In genomic region chr11:54534871-54535270, GRCm38 (mm10) we compare ENCODE assay signal across 9 mouse cellular contexts. TPM values are rescaled to one million over a fixed set of nuclear protein-coding genes. Genes with fewer than 3 reads are reported as not detected.
DNase-seq lines count a peak whose midpoint lies in the region; ATAC-seq and TF ChIP-seq lines count a peak whose summit lies in the region.
"Had no signal": no experiment of that assay in that cellular context is flagged by ENCODE, and none has a peak within 500 bp of the region (broad histone marks: within the 10 kb centered on the region; RNA-seq: fewer than 3 reads in every experiment).

No protein-coding gene starts in this region.

- peaks cover 26% of the 10 kb centered on the region for H3K4me1 ChIP-seq in lung, adult 2 months (ENCODE audit: control insufficient read depth, insufficient read depth, low read length)

- peak; percentile 68 for ATAC-seq in CD4-positive, CD25-positive, alpha-beta regulatory T cell, adult 4 months

- no peak overlapping the region for H3K27ac ChIP-seq in gastrocnemius, adult 2 months
- H3K27ac ChIP-seq: limb, embryonic 15.5 days had no signal

- intact Hi-C loops in gastrocnemius, adult 2 months (cut with DNase I) = loop anchor here (5.0 kb wide), 1 partner anchor 178 kb away; no protein-coding TSS in a partner anchor

- peak; percentile 24 for DNase-seq in Muller cell, postnatal 12 days (ENCODE audit: inconsistent ontology term)
- peak; percentile 71 for DNase-seq in cerebellum, adult 9-10 months
- DNase-seq in gastrocnemius, adult 2 months = peak; percentile 78
- peak; percentile 33 to 78 for DNase-seq in layer of hippocampus, adult 18-20 months (ENCODE audit: low spot score in 2 of 2)
- DNase-seq in lung, adult 2 months = peak; percentile 84
- DNase-seq in right cerebral cortex, postnatal 25 days = peak; percentile 50
- DNase-seq in urinary bladder, postnatal 4 days (ENCODE audit: low spot score in 2 of 2) = peak; percentile 47 to 80

- no peak overlapping the region for H3K4me3 ChIP-seq in gastrocnemius, adult 2 months
- no peak overlapping the region for H3K4me3 ChIP-seq in lung, adult 2 months (replicated peaks; ENCODE audit: extremely low read depth, low read depth, low read length)
- H3K4me3 ChIP-seq: limb, embryonic 15.5 days had no signal

- peak; percentile 93 for TF ChIP-seq CTCF in gastrocnemius, adult 2 months (IDR thresholded peaks at IDR 0.05)
- peak; percentile 74 for TF ChIP-seq CTCF in lung, adult 2 months (IDR thresholded peaks at IDR 0.05; ENCODE audit: insufficient read depth, low read length)

- TF ChIP-seq POLR2A in lung, adult 2 months (IDR thresholded peaks at IDR 0.05; ENCODE audit: borderline replicate concordance, extremely low read depth, low read depth, low read length) = no peak

- WGBS in lung, adult 2 months = 39% methylated on average over 6 of the region's 6 CpGs

RNA-seq across cellular contexts. Expression of gene Rapgef6, which starts 12.2 kb away (rescaled TPM):
- 100 to 1,000 TPM; 258 to 274 TPM for polyA plus RNA-seq in CD4-positive, CD25-positive, alpha-beta regulatory T cell, adult 4 months (2017; shearing (Covaris generic))
- total RNA-seq in gastrocnemius, adult 2 months (2021) = 1 to 10 TPM; 6.7 to 9.4 TPM
- 10 to 100 TPM; 40.1 to 43.5 TPM for total RNA-seq in layer of hippocampus, adult 18-20 months (2021)
- polyA plus RNA-seq in lung, adult 2 months (2012; rRNA removed) = 21.6 and 31.3 TPM in 2 replicates

Comparison
In these comparisons a context has a peak if more than half of its experiments do, and no peak if none do; other contexts are left out.
1. DNase-seq: peak in every context shown above with its lines; median percentile 84 in lung, adult 2 months; 78 in gastrocnemius, adult 2 months; 71 in cerebellum, adult 9-10 months; 64 in urinary bladder, postnatal 4 days; 56 in layer of hippocampus, adult 18-20 months; 50 in right cerebral cortex, postnatal 25 days; 24 in Muller cell, postnatal 12 days.